Mouse (Mus musculus) kidney, postnatal 14 days (tissue): ENCODE data around the gene Fgfr2.

Experiments
- DNase-seq: peaks from one replicate; pipeline ENCODE4 v3.0.0; 2022; ENCODE audit warnings: mixed read lengths

The Fgfr2 gene

GRCm38 (mm10) chr7:130640681-130641080 is 2482.5 kb downstream of the Fgfr2 start:
- no peak for DNase-seq

- DNase-seq: no peak
Measured at GRCm38 (mm10) chr7:130637811-130638210, 2485.3 kb downstream of the Fgfr2 start.

- DNase-seq: no peak
Measured at GRCm38 (mm10) chr7:130636902-130637301, 2486.2 kb downstream of the Fgfr2 start.

GRCm38 (mm10) chr7:130636274-130636673 is 2486.9 kb downstream of the Fgfr2 start:
- DNase-seq: no peak

GRCm38 (mm10) chr7:130635212-130635611 is 2487.9 kb downstream of the Fgfr2 start:
- no peak for DNase-seq

- peak; percentile 70 for DNase-seq
Measured at GRCm38 (mm10) chr7:130634259-130634871, 2488.8 kb downstream of the Fgfr2 start.

- DNase-seq: no peak
Measured at GRCm38 (mm10) chr7:130632379-130632732, 2490.8 kb downstream of the Fgfr2 start.

GRCm38 (mm10) chr7:130631553-130632378 is 2491.4 kb downstream of the Fgfr2 start:
- peak; percentile 78 for DNase-seq

GRCm38 (mm10) chr7:130630956-130631355 is 2492.2 kb downstream of the Fgfr2 start:
- DNase-seq: no peak

- no peak for DNase-seq
Measured at GRCm38 (mm10) chr7:130629999-130630398, 2493.2 kb downstream of the Fgfr2 start.

- no peak for DNase-seq
Measured at GRCm38 (mm10) chr7:130628601-130629000, 2494.5 kb downstream of the Fgfr2 start.

- no peak for DNase-seq
Measured at GRCm38 (mm10) chr7:130625361-130625760, 2497.8 kb downstream of the Fgfr2 start.

GRCm38 (mm10) chr7:130624299-130624698 is 2498.9 kb downstream of the Fgfr2 start:
- DNase-seq: no peak

GRCm38 (mm10) chr7:130622359-130622758 is 2500.8 kb downstream of the Fgfr2 start:
- DNase-seq: no peak

- peak; percentile 32 for DNase-seq
Measured at GRCm38 (mm10) chr7:130621953-130622352, 2501.2 kb downstream of the Fgfr2 start.

- no peak for DNase-seq
Measured at GRCm38 (mm10) chr7:130621068-130621467, 2502.1 kb downstream of the Fgfr2 start.

GRCm38 (mm10) chr7:130617591-130617990 is 2505.6 kb downstream of the Fgfr2 start:
- no peak for DNase-seq

- DNase-seq: no peak
Measured at GRCm38 (mm10) chr7:130613973-130614372, 2509.2 kb downstream of the Fgfr2 start.

- DNase-seq: no peak
Measured at GRCm38 (mm10) chr7:130606958-130607357, 2516.2 kb downstream of the Fgfr2 start.

- DNase-seq: peak; percentile 36
Measured at GRCm38 (mm10) chr7:130605111-130605510, 2518.0 kb downstream of the Fgfr2 start.

- no peak for DNase-seq
Measured at GRCm38 (mm10) chr7:130604390-130604789, 2518.8 kb downstream of the Fgfr2 start.

- DNase-seq: no peak
Measured at GRCm38 (mm10) chr7:130603556-130603955, 2519.6 kb downstream of the Fgfr2 start.

GRCm38 (mm10) chr7:130602804-130603203 is 2520.3 kb downstream of the Fgfr2 start:
- no peak for DNase-seq

- DNase-seq: no peak
Measured at GRCm38 (mm10) chr7:130600546-130600945, 2522.6 kb downstream of the Fgfr2 start.
